Mouse (Mus musculus) retina, adult 2 months (tissue): ENCODE measurements around the gene Ttc22.

Source experiments
- DNase-seq: peaks from one replicate; pipeline ENCODE4 v3.0.0-alpha.2; 2012; ENCODE audit warnings: low read depth, low spot score

Gene Ttc22

DNA sequence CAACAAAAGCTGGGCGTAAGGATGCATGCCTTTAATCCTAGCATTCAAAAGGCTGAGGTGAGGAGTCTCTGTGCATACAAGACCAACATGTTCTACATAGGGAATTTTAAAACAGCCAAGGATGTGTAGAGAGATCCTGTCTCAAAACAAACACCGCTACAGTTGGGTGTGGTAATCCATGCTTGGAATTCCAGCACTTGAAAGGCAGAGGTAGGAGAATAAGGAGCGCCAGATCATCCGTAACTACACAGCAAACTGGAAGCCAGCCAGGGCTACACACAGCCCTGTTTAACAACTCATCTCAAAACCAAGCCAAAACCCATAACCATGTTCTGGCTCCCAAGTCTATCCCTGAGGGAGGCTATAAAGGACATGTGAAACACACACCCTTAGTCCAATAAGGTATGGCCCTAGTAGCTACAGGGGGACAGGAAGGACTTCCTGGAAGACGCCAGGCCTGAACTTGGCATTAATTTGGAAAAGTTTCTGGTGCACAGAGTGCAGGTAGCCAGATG lies 41.8 kb downstream of the Ttc22 start:
- DNase-seq: no peak

DNA sequence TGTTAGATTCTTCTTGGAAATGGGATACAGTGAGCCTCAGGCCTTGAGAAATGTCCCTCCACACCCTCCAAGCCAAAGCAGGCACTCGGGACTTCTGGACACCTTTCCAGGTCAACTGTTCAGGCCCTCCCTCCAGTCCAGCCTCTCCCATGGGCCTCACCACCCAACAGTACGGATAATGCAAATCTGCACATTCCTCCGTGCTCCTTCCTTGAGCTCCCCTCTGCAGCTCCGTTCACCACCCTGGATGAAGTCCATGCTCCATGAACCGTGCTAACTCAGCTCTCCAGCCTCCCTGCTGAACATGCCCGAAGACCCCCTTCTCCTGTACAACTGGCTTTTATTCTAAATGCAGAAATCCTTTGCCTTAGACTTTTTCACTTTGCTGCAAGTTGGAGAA lies 42.5 kb downstream of the Ttc22 start:
- no peak for DNase-seq

DNA sequence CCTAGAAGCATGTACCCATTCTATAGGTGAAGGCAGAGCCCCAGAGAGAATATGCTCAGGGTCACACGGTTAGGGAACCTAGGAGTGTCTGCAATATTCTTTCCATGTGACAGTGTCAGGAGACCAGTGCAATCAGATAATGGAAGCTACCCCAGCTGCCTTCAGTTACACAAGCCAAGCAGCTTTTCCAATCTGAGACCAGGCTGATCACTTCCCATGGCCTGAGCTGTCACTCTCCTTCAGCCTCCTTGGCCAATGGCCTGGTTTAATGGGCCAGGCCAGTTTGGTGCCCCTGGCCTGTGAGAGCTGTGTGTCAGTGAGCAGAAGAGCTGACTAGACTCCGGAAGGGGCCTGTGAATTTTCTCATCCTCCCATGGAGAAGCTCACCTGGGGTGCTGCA lies 43.0 kb downstream of the Ttc22 start:
- no peak for DNase-seq

DNA sequence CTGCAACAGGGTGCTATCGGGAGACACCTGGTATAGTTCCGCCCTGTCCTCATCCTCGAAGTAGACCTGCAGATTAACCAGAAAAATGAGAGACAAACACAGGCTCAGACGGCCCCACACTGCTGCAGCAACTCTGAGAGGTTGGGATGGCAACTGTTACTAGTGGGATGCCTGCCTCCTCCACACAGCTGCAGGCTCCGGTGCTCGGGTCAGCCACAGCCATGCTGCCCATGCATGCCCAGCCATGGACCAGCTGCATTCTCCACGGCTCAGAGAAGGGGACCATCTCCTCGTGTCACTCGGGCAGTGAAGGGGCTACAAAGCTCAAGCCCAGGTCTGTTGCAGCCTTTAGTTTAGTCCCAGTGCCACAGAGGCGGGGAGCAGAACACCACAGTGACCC lies 43.4 kb downstream of the Ttc22 start:
- DNase-seq: no peak

DNA sequence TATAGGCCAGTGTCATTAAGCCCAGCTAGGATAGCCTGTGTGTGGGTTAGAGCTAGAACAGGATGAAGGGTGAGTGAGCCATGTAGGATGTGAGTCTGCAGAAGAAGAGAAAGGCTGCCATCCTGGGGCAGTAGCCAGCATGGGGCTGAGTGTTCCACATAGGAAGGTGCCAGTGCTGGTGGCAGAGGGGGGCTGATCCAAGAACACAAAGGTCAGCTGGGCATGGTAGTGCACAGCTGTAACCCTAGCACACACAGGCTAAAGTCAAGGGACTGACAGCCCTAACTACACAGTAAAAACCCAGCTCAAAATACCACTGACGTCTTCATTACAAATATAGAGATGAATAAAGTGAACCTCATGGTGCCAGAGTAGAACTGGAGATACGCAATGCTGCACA lies 44.3 kb downstream of the Ttc22 start:
- no peak for DNase-seq

DNA sequence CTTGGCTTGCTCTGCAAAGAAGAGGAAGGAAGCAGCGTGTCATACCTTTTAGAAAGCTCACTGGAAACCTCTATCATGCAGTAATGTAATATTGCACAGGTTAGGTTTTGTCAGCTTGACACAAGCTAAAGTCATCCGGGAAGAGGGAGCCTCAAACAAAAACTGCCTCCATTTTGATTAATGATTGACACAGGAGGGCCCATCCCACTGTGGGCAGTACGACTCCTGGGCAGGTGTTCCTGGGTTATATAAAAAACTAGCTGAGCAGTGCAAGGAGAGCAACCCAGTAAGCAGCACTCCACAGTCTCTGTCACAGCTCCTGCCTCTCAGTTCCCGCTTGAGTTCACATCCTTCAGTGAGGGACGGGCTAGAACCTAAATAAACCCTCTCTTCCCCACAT lies 54.5 kb downstream of the Ttc22 start:
- DNase-seq: no peak

DNA sequence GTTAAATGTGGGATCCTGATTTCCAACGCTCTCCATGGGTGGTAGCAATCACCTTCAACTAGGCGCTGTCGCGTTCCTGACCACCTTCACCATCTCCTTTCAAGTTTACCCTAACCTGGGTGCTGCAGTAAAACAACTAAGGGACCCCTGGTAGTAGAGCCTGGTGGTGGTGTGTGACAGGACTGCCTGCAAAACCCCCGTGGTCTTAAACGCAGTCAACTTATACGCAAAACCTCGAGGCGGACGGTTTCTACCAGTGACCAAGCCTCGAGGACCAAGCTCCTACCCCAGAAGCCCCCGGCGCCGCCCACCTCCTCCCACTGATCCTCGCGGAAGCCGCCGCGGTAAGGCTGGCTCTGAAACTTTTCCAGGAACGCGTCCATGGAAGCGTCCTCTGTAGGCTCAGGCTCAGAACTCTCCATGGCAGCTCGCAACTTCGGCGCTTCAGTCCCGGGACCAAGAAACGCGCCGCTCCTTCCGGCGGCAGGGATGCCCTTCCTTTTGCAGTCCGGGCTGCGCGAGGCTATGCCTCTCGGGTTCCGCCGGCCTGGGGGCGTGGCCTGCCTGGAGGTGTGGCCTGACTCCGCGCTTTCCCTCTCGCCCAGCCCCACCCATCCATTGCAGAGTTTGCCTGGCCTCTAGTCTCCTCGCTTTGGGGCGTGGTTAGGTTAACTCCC lies 56.3 kb downstream of the Ttc22 start, which contains the start of gene Ttc4:
Gene Ttc4 (minus strand): TSS at position 503 of the 677 bp plus-strand sequence.
- DNase-seq: peak; percentile 73

DNA sequence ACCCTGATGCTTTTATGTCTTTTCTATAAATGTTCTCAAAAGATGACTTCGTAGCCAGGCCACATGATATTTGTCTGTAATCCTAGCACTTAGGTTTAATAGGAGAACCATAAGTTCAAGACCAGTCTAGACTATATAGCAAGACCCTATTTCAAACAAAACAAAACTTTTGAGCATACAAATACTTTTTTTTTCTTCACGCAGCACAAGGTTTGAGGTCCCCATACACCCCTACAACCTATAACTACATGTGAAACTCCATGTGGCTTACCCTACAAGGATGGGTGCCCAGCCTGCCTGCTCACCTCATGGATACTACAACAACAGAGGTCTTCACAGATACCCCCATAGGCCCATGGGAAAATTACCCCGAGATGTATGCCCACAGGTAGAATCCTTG lies 56.9 kb downstream of the Ttc22 start:
- DNase-seq: no peak

DNA sequence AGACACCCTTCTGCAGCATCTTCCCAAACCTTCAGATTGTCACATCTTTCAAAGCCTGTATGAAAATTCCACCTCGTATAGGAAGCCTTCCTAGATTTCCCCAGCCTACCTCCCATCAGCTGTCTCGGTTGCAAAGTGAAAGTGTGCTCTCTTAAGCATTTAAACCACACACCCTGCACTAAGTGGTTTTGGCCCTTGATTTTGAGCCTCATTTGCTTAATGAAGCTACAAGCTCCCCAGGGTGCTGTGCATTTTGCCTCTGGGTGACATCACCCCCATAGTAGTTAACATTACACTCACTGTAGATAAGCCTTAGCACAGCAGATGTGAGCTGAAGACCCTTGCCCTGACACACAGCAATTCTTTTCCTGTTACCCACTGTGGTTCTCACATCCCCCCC lies 58.7 kb downstream of the Ttc22 start:
- no peak for DNase-seq

DNA sequence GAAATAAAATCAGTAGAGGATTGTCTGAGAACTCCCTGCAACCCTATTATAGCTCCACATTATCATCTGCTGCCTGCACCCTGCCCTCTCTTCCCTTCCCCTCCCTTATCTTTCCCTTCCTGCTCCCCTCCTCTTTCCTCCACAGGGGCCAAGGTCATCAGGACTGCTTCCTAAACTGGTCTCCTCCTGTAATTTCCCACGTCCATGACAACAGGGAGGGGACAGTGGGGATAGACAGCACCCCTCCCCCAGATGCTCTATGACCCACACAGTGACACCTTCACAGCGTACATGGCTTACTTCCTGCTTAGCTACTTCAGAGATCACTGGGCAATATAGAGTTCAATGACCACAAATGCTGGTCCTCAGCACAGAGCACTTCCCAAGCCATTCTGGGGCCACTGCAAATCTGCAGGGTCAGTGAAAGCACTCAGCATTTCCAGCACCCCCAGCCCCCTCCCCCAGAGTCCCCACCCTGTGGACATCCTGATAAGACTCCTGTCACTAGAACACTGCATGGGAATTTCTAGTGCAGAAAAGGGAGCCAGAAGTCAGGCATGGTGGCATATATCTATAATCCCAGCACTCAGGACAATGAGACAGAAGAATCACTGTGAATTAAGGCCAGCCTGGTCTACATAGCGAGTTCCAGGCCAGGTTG lies 66.5 kb downstream of the Ttc22 start:
- no peak for DNase-seq
